Mouse (Mus musculus) kidney, embryonic 14.5 days (tissue): Measurements from ENCODE around the gene Kti12. TPM values are rescaled to one million over a fixed set of nuclear protein-coding genes. Genes with fewer than 3 reads are reported as not detected.

Experiments used
- ATAC-seq: fragments of 200-750 bp; cut with Nextera tagmentation; 2 replicates; pipeline ENCODE4 v1.8.0; 2017; ENCODE audit warnings: moderate number of reproducible peaks, mild to moderate bottlenecking, moderate TSS enrichment, moderate library complexity; ENCODE audit not compliant: low FRiP score, low TSS enrichment
- H3K27ac ChIP-seq: fragments of 300-500 bp; sonication (generic); 2 replicates; pipeline ENCODE4 v1.5.1; 2014; ENCODE audit warnings: low read depth, mild to moderate bottlenecking, low read length, moderate library complexity, mixed read lengths
- H3K27me3 ChIP-seq: fragments of 300-500 bp; sonication (generic); 2 replicates; pipeline ENCODE4 v1.6.1; 2014; ENCODE audit warnings: mild to moderate bottlenecking, low read length; ENCODE audit not compliant: control insufficient read depth, insufficient read depth
- H3K36me3 ChIP-seq: fragments of 300-500 bp; sonication (generic); 2 replicates; pipeline ENCODE4 v1.6.1; 2014; ENCODE audit warnings: low read length, mixed read lengths; ENCODE audit not compliant: control insufficient read depth, insufficient read depth
- H3K4me1 ChIP-seq: fragments of 300-500 bp; sonication (generic); 2 replicates; pipeline ENCODE4 v1.6.1; 2014; ENCODE audit warnings: low read length, mixed read lengths; ENCODE audit not compliant: control insufficient read depth, insufficient read depth
- H3K4me2 ChIP-seq: fragments of 300-500 bp; sonication (generic); replicated peaks from 2 replicates; pipeline ENCODE4 v1.6.1; 2014; ENCODE audit warnings: low read depth, mild to moderate bottlenecking, low read length
- H3K4me3 ChIP-seq: fragments of 300-500 bp; sonication (generic); 2 replicates; pipeline ENCODE4 v1.5.1; 2014; ENCODE audit warnings: mild to moderate bottlenecking, low read length
- H3K9ac ChIP-seq: fragments of 300-500 bp; sonication (generic); 2 replicates; pipeline ENCODE4 v1.6.1; 2014; ENCODE audit warnings: low read depth, mild to moderate bottlenecking, low read length, moderate library complexity
- H3K9me3 ChIP-seq: fragments of 300-500 bp; sonication (generic); 2 replicates; pipeline ENCODE4 v1.6.1; 2016; ENCODE audit warnings: low read length; ENCODE audit not compliant: control insufficient read depth
- WGBS: fragments of 180-500 bp; shearing (Covaris S2); extraction: QIAGEN DNeasy Blood & Tissue Kit; methylation state at CpG from one replicate; pipeline ENCODE4 v1.1.7; 2014; 5-methylcytosine and 5-hydroxymethylcytosine counted together
- polyA plus RNA-seq: library from polyadenylated mRNA; unstranded; fragments of >200 nt; fragmentation: Nextera tagmentation; extraction: Ambion mirVana; gene quantifications from 2 replicates; pipeline ENCODE4 v1.2.1, GENCODE M21; 2014

The Kti12 gene
- polyA plus RNA-seq, 1 experiment from 2014 or later: 68.7 TPM

DNA sequence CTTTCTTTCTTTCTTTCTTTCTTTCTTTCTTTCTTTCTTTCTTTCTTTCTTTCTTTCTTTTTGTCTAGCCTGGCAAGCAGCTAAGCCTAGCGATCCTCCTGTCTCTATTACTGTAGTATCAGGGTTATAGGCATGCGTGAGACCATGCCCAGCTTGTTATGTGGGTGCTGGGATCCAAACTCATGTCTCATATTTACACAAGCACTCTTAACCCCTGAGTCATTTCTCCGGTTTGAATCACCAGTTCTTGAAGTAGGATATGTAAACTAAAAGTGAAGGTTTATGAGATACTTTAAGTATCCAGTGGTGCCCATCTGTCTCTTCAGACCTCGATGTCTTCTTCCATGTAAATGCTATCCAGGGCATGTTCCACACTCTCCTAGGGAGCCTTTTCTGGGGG is 39.9 kb downstream of the Kti12 start:
- H3K4me3 ChIP-seq: no peak overlapping the region
- no peaks in the 10 kb centered on the region for H3K36me3 ChIP-seq
- no peak overlapping the region for H3K4me2 ChIP-seq
- H3K9me3 ChIP-seq: no peaks in the 10 kb centered on the region
- H3K27me3 ChIP-seq: no peaks in the 10 kb centered on the region
- ATAC-seq: no peak
- no peak overlapping the region for H3K27ac ChIP-seq
- no peaks in the 10 kb centered on the region for H3K4me1 ChIP-seq
- H3K9ac ChIP-seq: no peak overlapping the region
- 88% methylated on average over 4 of the region's 4 CpGs for WGBS

DNA sequence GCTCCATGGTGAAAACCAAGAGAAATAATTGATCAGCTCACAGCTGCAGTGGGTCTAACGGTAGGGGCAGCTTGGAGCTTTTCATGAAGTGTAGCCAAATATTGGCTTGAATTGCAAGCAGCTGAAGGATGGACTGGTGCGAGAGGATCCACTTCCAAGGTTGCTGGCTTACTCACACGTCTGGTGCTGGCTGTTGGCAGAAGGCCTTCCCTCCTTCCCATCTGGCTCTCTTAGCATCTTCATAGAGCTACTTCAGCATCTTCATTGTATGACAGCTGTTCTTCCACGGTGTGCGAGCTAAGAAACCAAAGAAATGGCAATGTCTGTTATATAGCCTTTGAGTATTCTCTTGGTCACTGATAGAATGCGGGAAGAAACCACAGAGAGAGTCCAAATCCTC is 43.3 kb downstream of the Kti12 start:
- Histone ChIP-seq H3K4me3 (no peak overlapping the region), H3K9me3 (no peaks in the 10 kb centered on the region), H3K36me3 (no peaks in the 10 kb centered on the region), H3K9ac (no peak overlapping the region), H3K27ac (no peak overlapping the region), H3K27me3 (no peaks in the 10 kb centered on the region), H3K4me1 (no peaks in the 10 kb centered on the region), H3K4me2 (no peak overlapping the region)
- no peak for ATAC-seq
- 87% methylated on average over 6 of the region's 6 CpGs for WGBS

Other genes with a start within 250 kb of the Kti12 start
- 19.6 and 31.8 TPM in 2 replicates for gene Cc2d1b, start 227.8 kb upstream of the Kti12 start, polyA plus RNA-seq
- gene 3110021N24Rik, start 128.1 kb upstream of the Kti12 start, polyA plus RNA-seq: 2.1 and 3.3 TPM in 2 replicates
- 7.2 and 7.5 TPM in 2 replicates for gene Zfyve9, start 67.0 kb upstream of the Kti12 start, polyA plus RNA-seq
- 199 and 224 TPM in 2 replicates for gene Btf3l4, start 14.2 kb upstream of the Kti12 start, polyA plus RNA-seq
- 112 and 117 TPM in 2 replicates for gene Txndc12, start 13.2 kb upstream of the Kti12 start, polyA plus RNA-seq
- 0.76 and 1.5 TPM in 2 replicates for gene A730015C16Rik, start 834 bp downstream of the Kti12 start, polyA plus RNA-seq
- gene Rab3b, start 31.3 kb downstream of the Kti12 start, polyA plus RNA-seq: 16.0 and 16.6 TPM in 2 replicates
- 40.7 and 57.2 TPM in 2 replicates for gene Nrd1, start 152.9 kb downstream of the Kti12 start, polyA plus RNA-seq